Mouse (Mus musculus) splenic B cell, adult 2 months (primary cell): ENCODE results near the gene Agmo.

Experiments used
- DNase-seq: peaks from one replicate; pipeline ENCODE4 v3.0.0-alpha.2; 2011; ENCODE audit warnings: low read depth, low spot score
- H3K27me3 ChIP-seq: 2 replicates; pipeline ENCODE4 v1.6.1; 2012; ENCODE audit warnings: mild to moderate bottlenecking, low read length, moderate library complexity, mixed read lengths; ENCODE audit not compliant: control insufficient read depth, poor library complexity, insufficient read depth, severe bottlenecking
- H3K36me3 ChIP-seq: 2 replicates; pipeline ENCODE4 v1.6.1; 2012; ENCODE audit warnings: mild to moderate bottlenecking, low read length, moderate library complexity, mixed read lengths; ENCODE audit not compliant: control insufficient read depth, poor library complexity, insufficient read depth, severe bottlenecking

Agmo gene

GRCm38 (mm10) chr12:37322860-37323259, 81.4 kb downstream of the Agmo start:
- H3K36me3 ChIP-seq: no peaks in the 10 kb centered on the region
- DNase-seq: no peak
- H3K27me3 ChIP-seq: no peaks in the 10 kb centered on the region

GRCm38 (mm10) chr12:37334987-37335386, 93.5 kb downstream of the Agmo start:
- no peaks in the 10 kb centered on the region for H3K27me3 ChIP-seq
- H3K36me3 ChIP-seq: no peaks in the 10 kb centered on the region
- DNase-seq: no peak

- H3K36me3 ChIP-seq: no peaks in the 10 kb centered on the region
- H3K27me3 ChIP-seq: no peaks in the 10 kb centered on the region
- no peak for DNase-seq
These were observed 102.8 kb downstream of the Agmo start for GRCm38 (mm10) chr12:37344225-37344624.

- Histone ChIP-seq H3K27me3 (no peaks in the 10 kb centered on the region), H3K36me3 (no peaks in the 10 kb centered on the region)
- no peak for DNase-seq
These were observed 104.3 kb downstream of the Agmo start for GRCm38 (mm10) chr12:37345696-37346095.

GRCm38 (mm10) chr12:37392316-37392715, 150.9 kb downstream of the Agmo start:
- Histone ChIP-seq H3K36me3 (no peaks in the 10 kb centered on the region), H3K27me3 (no peaks in the 10 kb centered on the region)
- no peak for DNase-seq

GRCm38 (mm10) chr12:37402541-37402940, 161.1 kb downstream of the Agmo start:
- no peaks in the 10 kb centered on the region for H3K27me3 ChIP-seq
- DNase-seq: no peak

GRCm38 (mm10) chr12:37426350-37426749, 184.9 kb downstream of the Agmo start:
- DNase-seq: no peak
- Histone ChIP-seq H3K27me3 (no peaks in the 10 kb centered on the region), H3K36me3 (no peaks in the 10 kb centered on the region)

More at GRCm38 (mm10) chr12:37402541-37402940, 161.1 kb downstream of the Agmo start:
- H3K36me3 ChIP-seq: no peaks in the 10 kb centered on the region

GRCm38 (mm10) chr12:37426750-37427149, 185.3 kb downstream of the Agmo start:
- no peaks in the 10 kb centered on the region for H3K27me3 ChIP-seq
- no peak for DNase-seq
- no peaks in the 10 kb centered on the region for H3K36me3 ChIP-seq

- no peak for DNase-seq
- Histone ChIP-seq H3K27me3 (no peaks in the 10 kb centered on the region), H3K36me3 (no peaks in the 10 kb centered on the region)
These were observed 193.0 kb downstream of the Agmo start for GRCm38 (mm10) chr12:37434466-37434865.

- no peak for DNase-seq
- no peaks in the 10 kb centered on the region for H3K36me3 ChIP-seq
- H3K27me3 ChIP-seq: no peaks in the 10 kb centered on the region
These were observed 201.1 kb downstream of the Agmo start for GRCm38 (mm10) chr12:37442486-37443013.

- Histone ChIP-seq H3K36me3 (no peaks in the 10 kb centered on the region), H3K27me3 (no peaks in the 10 kb centered on the region)
- no peak for DNase-seq
These were observed 203.8 kb downstream of the Agmo start for GRCm38 (mm10) chr12:37445255-37445654.

- Histone ChIP-seq H3K27me3 (no peaks in the 10 kb centered on the region), H3K36me3 (no peaks in the 10 kb centered on the region)
- no peak for DNase-seq
These were observed 208.2 kb downstream of the Agmo start for GRCm38 (mm10) chr12:37449597-37449996.

- no peaks in the 10 kb centered on the region for H3K36me3 ChIP-seq
- DNase-seq: peak; percentile 55
- H3K27me3 ChIP-seq: no peaks in the 10 kb centered on the region
These were observed 209.1 kb downstream of the Agmo start for GRCm38 (mm10) chr12:37450366-37451156.

- no peak for DNase-seq
- Histone ChIP-seq H3K27me3 (no peaks in the 10 kb centered on the region), H3K36me3 (no peaks in the 10 kb centered on the region)
These were observed 230.2 kb downstream of the Agmo start for GRCm38 (mm10) chr12:37471631-37472030.

GRCm38 (mm10) chr12:37476849-37477248, 235.4 kb downstream of the Agmo start:
- no peaks in the 10 kb centered on the region for H3K27me3 ChIP-seq
- no peak for DNase-seq
- H3K36me3 ChIP-seq: no peaks in the 10 kb centered on the region
